Mouse (Mus musculus) retina, postnatal 7 days (tissue): ENCODE data around the gene Podn.
"Not testable (repeated sequence)": the region's sequence is repeated elsewhere in the genome, so short reads cannot be mapped to it uniquely, and the experiment has no call there.

Experiments used
- DNase-seq: peaks from one replicate; pipeline ENCODE4 v3.0.0-alpha.2; 2012; ENCODE audit warnings: low read depth, low spot score

The Podn gene

GRCm38 (mm10) chr4:108096345-108096744, at the start of gene Podn:
Gene Podn, minus strand, starts transcription at chr4:108096445.
- DNase-seq = no peak

- DNase-seq = not testable (repeated sequence)
Measured at GRCm38 (mm10) chr4:108145554-108145953, 49.3 kb upstream of the Podn start.

DNA sequence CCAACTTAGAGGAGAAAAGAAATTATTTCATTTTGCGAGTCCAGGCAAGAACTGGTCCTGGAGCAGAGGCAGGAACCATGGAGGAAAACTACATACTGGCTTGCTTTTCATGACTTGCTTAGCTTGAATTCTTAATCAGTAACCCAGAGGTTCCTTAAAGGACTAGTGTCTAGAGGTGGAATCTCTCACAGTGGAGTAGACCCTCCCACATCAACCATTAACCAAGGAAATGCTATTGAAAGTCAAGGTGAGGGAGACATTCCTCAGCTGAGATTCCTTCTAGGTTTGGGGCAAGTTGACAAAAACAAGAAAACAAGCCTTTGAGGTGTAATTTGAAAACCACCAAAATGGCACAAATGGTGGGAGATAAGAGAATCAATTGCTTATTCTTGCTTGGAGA, 48.6 kb upstream of the Podn start, which contains the start of gene Scp2:
Scp2 (minus strand) TSS at position 119 of the 400 bp plus-strand sequence.
- no peak for DNase-seq

GRCm38 (mm10) chr4:108143778-108144177, 47.5 kb upstream of the Podn start:
- DNase-seq = no peak

GRCm38 (mm10) chr4:108143178-108143577, 46.9 kb upstream of the Podn start:
- DNase-seq = not testable (repeated sequence)

- DNase-seq = no peak
Measured at GRCm38 (mm10) chr4:108136938-108137337, 40.7 kb upstream of the Podn start.

DNA sequence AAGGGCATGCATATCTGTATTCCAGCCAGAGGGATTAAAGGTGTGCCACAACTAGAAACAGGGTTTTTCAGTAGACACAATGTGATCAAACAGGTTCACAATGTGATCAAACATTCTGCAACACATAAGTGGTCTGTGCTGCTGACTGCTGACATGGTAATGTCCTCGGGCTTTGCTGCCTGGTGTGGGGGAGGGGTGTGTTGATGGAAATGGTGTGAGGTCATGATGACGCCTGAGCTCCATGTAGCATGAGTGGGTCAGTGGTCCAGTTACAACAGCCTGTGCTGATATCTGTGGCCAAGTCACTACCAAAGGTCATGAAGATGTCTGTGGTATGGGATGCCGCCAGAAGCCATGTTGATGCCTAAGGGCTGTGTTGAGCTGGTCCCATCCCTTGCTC, 34.2 kb upstream of the Podn start:
- no peak for DNase-seq

DNA sequence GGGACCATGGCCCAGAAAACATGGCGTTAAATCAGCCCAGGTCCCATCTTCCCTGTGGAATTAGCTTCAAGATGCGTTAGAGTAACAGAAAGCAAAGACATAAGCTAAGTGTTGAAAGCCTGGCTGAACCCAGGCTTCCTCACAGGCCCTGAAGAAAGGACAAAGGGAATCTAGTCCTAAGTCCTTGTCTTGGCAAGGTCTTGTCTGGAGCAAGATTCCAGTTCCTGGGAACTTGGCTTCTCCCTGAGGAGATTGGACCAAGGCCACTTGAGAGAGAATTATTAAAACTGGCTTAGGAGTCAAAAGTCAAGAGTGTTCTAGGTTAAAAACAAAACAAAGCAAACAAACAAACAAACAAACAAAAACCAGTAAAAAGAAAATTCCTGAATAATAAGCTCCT, 32.1 kb upstream of the Podn start:
- DNase-seq = no peak

- DNase-seq = no peak
Measured at GRCm38 (mm10) chr4:108127516-108127915, 31.3 kb upstream of the Podn start.

- no peak for DNase-seq
Measured at GRCm38 (mm10) chr4:108126260-108126659, 30.0 kb upstream of the Podn start.

- DNase-seq = no peak
Measured at GRCm38 (mm10) chr4:108124104-108124503, 27.9 kb upstream of the Podn start.

DNA sequence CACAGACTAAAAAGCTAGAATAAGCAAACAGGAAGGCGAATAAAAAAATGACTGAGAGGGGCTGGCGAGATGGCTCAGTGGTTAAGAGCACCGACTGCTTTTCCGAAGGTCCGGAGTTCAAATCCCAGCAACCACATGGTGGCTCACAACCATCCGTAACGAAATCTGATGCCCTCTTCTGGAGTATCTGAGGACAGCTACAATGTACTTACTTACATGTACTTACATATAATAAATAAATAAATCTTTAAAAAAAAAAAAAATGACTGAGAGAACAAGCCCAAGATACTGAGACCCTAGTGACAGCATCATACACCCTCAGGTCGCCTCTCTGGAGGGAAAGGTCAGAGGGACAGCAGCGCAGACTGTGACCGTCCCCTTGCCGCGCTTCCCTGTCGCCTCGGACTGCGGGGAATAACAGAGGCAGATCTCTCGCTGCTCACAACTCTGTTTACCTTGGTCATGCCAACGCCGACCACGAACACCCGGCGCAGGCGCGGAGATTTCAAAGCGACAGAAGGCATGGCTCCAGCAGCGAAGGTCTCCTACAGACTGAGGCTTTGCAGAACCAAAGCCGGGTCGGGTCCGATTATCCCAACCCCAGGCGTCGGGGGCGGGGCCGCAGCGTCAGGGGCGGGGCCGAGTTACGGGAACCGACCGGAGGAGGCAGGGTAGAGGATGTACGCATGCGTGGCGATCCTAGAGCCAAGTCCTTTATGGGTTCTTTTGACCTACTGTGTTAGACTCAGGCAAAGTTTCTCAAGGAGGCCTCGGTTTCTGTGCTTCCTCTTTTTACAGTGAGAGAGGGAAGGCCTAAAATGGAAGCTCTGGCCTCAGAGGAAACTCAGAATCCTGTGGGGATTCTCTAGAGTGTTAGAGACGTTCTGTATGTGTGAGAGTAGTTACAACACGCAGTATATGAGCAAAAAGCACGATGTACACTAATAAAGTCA, 22.0 kb upstream of the Podn start:
- DNase-seq = peak; percentile 84

- DNase-seq = no peak
Measured at GRCm38 (mm10) chr4:108117488-108117887, 21.2 kb upstream of the Podn start.

DNA sequence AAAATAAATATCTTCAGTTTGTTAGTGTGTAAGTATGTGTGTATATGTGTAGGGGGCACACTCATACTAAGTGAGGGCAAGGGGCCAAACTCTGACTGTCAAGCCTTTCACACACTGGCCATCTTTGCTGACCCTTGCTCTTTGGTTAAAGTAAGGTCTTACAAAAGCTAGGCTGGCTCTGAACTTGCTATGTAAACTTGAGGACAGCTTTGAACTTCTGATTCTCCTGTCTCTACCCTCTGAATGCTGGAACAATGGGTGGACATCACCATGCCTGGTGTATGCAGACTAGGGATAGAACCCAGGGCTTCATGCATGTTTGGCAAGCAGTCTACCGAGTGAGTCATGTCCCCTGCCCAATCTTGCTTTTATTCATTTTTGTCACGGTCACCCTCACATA, 20.2 kb upstream of the Podn start:
- no peak for DNase-seq

GRCm38 (mm10) chr4:108110706-108111105, 14.5 kb upstream of the Podn start:
- no peak for DNase-seq

GRCm38 (mm10) chr4:108109728-108110127, 13.5 kb upstream of the Podn start:
- no peak for DNase-seq

DNA sequence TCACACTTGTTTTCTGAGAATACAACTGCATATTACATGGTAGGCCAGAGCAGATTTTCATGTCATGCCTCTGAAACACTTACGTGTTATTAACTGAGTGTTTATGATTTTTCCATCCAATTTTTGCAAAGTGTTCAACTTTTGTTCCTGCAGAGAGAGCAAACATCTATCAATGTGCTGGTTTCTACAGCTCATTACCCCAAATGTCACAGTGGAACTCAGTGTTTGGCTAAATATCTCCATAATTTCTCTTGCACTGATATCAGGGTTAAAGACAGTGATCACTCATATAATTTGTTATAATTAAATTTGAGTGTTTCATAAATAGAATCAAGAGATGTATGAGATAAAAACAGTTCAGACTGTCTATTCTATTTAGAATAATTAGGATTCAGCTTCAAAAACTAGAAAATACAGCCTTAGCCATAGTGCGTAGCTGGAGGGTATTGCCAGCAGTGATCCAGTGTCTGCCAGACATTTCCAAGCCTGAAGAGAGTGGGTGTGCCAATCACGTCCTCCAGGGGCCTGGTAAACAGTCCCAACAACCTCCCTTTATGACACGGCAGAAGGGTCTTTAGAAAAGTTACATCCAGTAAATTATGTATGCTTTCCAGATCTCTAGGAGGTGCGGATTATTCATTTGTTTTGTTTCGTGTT, 3.4 kb downstream of the Podn start:
- no peak for DNase-seq

DNA sequence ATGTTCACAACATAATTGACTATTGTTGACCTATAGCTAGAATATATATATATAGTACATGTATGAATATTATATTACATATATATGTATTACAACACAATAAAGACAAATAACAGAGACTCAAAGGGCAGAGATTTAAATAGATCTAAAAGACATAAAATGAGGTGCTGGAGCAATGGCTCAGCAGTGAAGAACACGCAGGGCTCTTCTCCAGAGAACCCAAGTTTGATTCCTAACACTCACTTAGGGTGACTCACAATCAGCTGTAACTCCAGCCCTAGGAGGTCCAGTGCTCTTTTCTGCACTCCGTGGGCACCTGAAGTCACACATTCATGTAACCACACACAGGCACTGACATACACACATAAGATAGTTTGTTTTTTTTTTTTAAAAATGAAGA, 12.3 kb downstream of the Podn start:
- no peak for DNase-seq

DNA sequence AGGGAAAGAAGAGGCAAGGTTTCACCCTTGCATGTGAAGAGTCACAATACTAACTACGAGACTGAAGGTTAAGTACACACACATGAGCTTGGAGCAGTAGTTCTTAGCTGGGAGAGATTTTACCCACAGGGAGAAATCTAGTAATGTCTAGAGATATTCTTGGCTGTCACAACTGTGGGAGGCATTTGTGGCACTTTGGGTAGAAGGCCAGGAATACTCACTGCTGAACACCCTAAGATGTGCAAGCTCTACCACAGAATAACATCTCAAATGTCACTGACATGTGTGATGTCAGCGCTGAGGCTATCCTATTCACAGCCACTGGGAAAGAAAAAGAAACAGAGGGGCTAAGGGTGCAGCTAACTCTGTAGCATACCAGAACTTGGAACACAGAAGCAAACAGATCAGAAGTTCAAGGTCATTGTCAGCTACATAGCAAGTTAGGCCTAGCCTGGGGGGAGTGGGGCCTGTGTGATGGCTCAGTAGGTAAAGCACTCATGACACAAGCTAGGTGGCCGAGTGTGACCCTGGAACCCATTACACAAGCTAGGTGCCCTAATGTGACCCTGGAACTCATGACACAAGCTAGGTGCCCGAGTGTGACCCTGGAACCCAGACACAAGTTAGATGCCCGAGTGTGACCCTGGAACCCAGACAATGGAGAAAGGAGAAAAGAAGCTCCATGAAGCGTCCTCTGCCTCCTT, 13.1 kb downstream of the Podn start:
- no peak for DNase-seq

DNA sequence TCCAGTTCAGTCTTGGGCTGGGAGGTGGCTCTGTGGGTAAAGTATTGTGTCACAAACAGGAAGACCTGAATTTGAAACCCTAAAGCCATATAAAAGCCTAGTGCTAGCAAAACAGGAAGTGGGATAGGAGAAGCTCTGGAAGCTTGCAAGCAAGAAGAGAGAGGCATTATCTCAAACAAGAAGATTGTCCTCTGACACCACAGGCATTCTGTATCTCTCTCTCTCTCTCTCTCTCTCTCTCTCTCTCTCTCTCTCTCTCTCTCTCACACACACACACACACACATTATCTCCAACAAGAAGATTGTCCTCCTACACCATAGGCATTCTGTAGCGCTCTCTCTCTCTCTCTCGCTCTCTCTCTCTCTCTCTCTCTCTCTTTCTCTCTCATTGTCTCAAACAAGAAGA, 13.8 kb downstream of the Podn start:
- no peak for DNase-seq

DNA sequence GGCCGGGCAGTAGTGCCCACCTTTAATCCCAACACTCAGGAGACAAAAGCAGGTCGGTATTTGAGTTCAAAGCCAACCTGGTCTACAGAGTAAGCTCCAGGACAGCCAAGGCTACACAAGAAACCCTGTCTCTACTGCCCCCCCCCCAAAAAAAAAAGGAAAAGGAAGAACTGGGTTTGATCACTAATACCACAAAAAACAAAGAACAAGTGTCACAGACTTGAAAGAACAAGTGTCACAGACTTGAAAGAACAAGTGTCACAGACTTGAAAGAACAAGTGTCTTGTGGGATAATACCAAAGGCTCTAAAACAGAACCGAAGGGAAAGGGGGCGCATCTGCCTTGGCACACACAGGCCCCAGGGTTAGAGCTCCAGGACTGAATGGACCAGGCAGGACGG, 15.4 kb downstream of the Podn start:
- no peak for DNase-seq

- no peak for DNase-seq
Measured at GRCm38 (mm10) chr4:108079762-108080161, 16.5 kb downstream of the Podn start.
